Mouse (Mus musculus): ENCODE measurements around the gene Atoh8. TPM values are rescaled to one million over a fixed set of nuclear protein-coding genes. Genes with fewer than 3 reads are reported as not detected.

Gene Atoh8
- total RNA-seq, 4 experiments from 2014 or later, result 2.5 to 3.4 (median 3.3) TPM

DNA sequence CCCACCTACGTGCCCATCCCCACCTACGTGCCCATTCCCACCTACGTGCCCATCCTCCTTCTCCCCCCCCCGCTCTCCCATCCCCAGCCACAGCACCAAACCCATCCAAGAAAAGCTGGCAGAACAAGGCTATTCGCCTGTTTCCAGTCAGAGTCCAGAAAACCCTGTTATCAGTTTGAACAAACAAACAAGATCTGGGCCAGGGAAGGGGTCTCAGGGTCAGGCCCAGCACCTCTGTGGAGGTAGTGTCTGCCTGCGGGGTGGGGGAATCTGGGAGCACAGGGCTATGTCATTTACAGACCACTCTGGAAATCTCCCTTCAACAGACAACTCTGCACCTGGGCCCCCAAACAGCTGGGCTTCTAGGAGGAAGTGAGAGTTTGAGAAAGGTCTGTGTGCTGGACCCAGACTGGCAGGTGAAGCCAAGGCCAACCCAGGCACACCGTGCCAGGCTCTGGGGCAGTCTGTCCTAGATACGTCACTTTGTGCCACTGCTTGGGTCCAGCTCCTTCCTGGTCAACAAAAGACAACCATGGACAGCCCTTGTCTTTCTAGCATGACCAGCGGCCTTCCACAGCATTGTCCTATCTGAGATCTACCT lies 7.6 kb downstream of the Atoh8 start:
- no peak for DNase-seq (ENCODE audit: low spot score in 2 of 2)

DNA sequence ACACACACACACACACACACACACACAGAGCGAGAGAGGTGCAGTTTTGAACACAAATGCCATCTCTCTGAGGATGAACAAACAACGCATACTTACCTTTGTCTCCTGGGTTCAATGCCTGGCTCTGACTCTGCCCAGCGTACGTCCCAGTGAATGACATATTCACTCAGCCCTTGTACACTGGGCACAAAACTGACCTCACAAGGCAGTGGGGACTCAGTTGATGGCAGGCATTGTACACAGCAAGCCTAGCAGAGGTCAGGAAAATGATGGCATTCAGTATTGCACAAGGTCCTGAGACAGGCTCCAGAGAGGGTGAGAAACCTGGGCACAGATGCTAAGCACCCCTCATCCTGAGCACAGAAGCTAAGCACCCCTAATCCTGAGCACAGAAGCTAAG lies 8.4 kb downstream of the Atoh8 start:
- no peak for DNase-seq (ENCODE audit: low spot score in 2 of 2)

DNA sequence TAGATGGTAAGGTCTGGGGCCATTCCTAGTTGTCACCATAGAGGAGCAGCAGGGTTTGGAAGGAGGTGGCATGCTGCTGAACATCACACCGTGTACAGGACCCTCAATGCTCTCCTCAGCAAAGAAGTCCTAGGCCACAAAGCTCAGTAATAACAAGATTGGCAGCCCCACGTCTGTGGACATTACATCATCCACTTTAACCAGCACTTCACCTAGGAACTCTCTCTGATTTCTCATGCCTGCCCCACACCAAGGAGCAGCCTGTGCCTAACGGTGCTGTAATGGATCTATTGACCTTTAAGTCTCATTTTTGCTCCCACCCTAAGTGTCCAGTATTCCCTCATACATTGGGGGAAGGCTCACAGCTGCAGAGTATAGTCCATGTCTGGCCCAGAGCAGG lies 9.7 kb downstream of the Atoh8 start:
- DNase-seq (ENCODE audit: low spot score in 2 of 2), result no peak

DNA sequence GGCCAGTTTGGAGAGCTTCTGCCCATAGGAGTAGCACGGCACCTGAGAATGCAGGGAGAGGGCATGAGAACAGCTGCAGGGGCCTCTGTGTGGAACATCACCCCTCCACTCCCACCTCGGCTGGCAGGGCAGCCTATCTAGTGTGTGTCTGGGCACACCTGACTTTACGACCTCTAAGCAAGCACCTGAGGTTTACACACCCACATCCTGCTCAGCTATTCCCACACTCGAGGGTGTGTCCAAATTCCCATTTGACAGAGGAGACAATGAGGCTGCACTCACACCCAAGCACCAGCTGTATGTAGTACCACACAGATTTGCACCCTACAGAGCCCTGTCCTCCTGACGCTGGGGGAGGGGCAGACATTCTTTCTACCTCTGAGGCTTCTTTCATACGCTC lies 11.5 kb downstream of the Atoh8 start:
- DNase-seq (ENCODE audit: low spot score in 2 of 2), result no peak

DNA sequence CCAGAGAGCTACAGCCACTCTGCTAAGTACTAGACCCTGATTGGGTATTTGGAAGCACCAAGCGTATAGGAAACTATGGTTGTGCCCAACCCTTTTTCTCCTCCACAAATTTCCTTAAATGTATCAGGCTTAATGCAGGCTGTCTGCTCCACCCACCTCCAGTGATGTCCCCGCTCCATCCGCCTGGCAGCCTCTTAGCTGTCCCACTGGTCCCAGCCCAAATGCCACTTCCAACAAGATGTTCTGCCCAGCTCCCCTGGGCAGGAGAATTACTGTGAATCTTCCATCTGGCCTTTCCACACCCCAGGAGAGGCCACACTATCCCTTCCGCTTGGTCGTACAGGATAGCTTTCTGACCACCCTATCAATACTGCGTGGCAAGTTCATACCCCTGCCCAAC lies 12.5 kb downstream of the Atoh8 start:
- no peak for DNase-seq (ENCODE audit: low spot score in 2 of 2)

DNA sequence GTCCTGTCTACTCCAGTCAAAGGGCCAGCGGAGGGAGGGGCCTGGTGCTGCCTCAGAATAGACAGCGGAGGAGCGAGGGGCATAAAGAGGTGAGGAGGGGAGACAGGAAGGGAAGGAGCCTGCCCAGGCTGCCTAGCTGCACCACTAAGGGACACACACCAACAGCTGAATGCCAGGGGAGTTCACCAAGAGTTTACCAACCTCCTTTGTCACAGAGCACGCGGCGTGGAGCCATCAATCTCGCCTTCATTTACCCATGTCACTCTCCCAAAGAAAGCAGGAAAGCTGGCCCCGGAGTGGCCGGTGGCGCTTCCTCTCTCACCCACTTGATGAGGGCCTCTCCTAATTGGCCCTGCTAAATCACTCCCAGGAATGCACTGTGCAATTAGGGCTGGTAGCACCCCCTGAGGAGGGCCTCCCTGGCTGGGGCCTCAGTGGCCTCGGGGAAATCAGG lies 13.1 kb downstream of the Atoh8 start:
- DNase-seq (ENCODE audit: low spot score in 2 of 2), result no peak

GRCm38 (mm10) chr6:72221271-72221670 lies 14.1 kb downstream of the Atoh8 start:
- no peak for DNase-seq (ENCODE audit: low spot score in 2 of 2)

DNA sequence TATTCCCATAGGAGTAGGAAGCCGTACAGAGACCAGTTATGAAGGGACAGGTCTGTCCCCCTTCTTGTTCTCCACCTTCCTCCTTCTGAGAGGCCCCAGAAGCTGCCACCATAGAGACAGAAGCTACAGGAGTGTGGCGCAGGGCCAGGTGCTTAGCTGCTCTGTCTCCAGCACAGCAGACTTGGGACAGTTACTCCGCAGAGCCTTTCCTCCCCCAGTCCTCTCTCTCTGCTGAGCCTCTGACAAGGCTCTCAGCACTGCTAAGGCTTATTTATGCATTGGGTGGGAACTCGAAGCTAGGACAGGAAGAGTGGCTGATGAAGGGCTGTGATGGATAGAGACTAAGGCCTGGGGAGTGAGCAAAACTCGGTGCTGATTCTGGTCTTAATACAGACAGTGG lies 15.8 kb downstream of the Atoh8 start:
- DNase-seq (ENCODE audit: low spot score in 2 of 2), result no peak

- no peak for DNase-seq (ENCODE audit: low spot score in 2 of 2)
Observed at GRCm38 (mm10) chr6:72218281-72218680, 17.1 kb downstream of the Atoh8 start.

GRCm38 (mm10) chr6:72217415-72217784 lies 18.0 kb downstream of the Atoh8 start:
- DNase-seq (ENCODE audit: low spot score in 2 of 2), result no peak

DNA sequence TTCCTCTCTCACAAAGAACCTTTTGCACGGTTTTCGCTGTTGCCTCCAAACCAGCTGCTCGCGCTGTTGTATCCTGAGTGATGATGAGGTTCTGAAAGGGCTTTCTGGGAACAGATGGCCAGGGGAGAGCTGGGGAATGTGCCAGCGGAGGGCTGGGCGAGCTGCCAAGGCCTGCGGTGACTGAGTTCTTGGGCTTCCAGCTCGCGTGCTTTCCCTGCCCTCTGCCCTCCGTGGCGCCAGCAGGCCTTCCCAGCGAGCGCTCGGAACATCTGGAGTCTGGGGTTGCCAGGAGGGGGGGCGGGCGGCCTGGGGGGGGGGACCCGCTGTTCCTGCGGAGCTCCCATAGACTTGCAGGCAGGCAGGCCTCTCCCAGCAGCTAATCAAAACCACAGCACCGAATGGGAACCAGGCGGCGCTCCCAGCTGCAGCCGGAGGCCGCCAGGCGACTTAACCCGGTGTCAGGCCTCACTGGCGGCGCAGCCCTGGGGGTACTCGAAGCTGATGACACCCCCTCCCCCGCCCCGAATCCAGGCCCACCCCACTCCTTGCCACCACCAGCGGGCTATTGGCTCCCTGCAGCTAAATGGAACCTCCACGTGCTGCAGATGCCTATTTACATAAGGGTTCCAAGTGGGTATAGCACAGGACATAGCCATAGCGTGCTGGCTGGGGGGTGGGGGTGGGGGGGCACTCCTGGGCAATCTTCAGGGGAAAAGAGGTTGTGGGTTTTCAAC lies 18.5 kb downstream of the Atoh8 start:
- DNase-seq (ENCODE audit: low spot score in 2 of 2), result peak; percentile 97 to 99

- no peak for DNase-seq (ENCODE audit: low spot score in 2 of 2)
Observed at GRCm38 (mm10) chr6:72215582-72215981, 19.8 kb downstream of the Atoh8 start.

DNA sequence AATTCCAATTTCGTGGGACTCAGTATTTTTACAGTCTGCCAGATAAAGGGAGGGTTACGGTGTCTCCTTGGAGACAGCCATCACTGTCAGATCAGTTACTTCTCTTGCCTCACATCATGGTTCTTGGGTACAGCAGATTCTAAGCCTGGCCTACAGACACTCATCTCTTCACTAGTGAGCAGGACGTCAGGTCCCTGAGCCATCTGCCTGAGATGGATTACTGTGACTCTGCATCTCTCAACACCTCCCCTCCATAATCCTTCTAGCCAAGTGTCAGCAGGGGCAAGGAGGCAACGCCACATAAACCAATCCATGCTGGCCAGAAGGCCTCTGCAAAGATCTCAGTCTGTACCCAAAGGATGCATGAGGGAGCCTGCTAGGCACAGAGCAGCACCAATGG lies 24.0 kb downstream of the Atoh8 start:
- no peak for DNase-seq (ENCODE audit: low spot score in 2 of 2)

DNA sequence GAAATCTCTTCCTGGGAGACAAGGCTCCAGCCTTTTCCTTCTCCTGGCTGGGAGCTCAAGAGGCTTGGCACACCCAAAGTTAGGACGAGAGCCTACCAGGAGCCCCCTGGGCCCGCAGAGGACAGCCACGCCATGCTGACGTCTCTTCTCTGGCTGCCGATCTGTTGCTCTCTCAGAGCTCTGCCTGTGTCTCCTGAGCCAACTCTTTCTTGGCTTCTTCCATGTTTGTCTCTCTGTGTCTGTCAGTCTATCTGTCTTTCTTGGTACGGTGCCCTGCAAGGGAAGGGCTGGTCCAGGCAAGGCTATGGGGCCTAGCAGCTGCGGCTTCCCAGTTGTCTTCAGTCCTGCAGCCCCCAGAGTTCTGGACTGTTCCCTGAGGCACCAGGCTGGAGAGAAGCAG lies 24.6 kb downstream of the Atoh8 start:
- no peak for DNase-seq (ENCODE audit: low spot score in 2 of 2)

DNA sequence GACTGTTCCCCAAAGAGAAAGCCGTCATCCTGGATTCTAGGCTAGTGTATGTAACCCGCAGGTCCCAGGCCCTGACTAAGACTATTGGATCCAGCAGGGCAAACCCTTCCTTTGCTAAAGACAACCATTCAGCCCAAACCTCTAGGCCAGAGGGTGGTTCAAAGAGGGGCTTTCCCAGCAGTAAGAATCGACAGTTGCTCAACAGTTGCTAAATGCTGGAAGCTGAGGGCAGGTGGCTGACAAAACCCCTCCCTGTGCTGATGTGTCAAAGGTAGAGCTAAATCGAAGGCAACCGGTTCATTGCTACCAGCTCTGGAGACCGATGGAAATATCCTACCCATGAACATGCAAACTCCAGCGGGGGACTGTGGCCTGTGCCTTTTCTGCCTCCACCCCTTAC lies 25.6 kb downstream of the Atoh8 start:
- DNase-seq (ENCODE audit: low spot score in 2 of 2), result no peak

DNA sequence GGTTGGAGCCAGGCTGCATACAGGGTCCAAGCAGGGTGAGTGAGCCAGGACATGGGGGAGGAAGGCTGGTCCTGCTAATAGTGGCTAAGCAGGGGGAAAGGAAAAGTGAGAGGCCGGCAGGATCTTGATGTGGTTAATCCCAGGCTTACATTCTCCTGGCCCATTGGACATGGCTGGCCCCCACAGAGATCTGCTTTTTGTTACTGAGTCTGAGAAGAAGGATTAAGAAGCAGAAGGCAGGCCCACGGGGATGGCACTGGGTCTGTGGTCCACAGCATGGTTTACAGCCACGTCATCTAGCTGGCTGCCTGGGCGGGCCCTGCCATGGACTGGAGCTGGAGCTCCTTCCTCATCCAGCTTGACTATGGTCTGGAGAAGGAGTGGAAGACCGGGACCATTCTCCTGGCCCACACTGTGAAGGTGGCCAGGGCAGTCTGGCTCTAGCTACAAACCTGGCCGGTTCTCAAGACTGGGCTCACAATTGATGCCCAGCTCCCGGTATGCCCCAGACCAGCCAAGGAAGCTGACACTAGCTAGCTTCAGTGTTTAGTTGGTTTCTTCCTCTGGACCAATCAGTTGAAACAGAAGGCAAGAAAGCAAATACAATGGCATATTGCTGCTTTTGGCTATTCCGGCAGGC lies 26.9 kb downstream of the Atoh8 start:
- DNase-seq (ENCODE audit: low spot score in 2 of 2), result no peak

DNA sequence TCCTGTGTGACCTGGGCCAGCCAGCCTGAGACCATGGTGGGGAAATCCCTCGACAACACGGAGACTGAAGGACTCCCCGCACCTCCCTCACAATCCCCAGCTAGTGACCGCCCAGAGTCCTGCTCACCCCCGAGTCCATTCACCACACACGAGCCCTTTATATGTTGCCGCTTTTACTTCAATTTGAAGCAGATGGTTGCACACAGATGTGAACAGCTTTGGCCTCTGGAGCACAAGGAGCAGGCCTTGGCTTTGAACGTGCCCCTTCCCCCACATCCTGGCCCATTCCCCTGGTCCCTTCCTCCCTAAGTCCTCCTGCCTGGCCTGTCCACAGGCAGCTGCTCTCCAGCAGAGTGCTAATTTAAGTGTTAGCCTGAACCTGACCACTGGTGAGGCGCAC lies 29.4 kb downstream of the Atoh8 start:
- no peak for DNase-seq (ENCODE audit: low spot score in 2 of 2)

GRCm38 (mm10) chr6:72204858-72205257 lies 30.5 kb downstream of the Atoh8 start:
- DNase-seq (ENCODE audit: low spot score in 2 of 2), result no peak

GRCm38 (mm10) chr6:72203279-72203678 lies 32.1 kb downstream of the Atoh8 start:
- DNase-seq (ENCODE audit: low spot score in 2 of 2), result no peak

DNA sequence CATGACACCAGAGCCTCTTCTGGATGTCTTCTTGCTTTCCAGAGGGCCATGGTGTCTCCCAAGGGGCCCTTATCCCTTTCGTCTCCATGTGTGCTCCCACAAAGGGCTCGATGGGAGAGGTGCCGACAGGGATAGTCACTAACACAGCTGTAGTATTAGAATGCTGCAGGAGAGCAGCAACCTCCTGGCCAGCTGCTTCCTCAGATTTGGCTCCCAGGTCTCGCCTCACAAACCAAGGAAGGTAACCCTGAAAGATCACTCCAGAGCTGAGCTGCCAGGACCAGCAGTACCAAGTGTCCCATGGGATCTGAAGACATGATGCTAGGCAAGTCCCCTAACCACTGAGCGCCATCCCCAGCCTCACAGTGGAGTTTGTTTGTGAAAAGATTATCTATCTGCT lies 32.6 kb downstream of the Atoh8 start:
- no peak for DNase-seq (ENCODE audit: low spot score in 2 of 2)

GRCm38 (mm10) chr6:72200595-72201256 lies 34.7 kb downstream of the Atoh8 start:
- DNase-seq (ENCODE audit: low spot score in 2 of 2), result no peak

GRCm38 (mm10) chr6:72197515-72197914 lies 37.9 kb downstream of the Atoh8 start:
- no peak for DNase-seq (ENCODE audit: low spot score in 2 of 2)
